Mouse (Mus musculus) spleen, adult 2 months (tissue): ENCODE results near the gene Myocd.

Experiments
- CTCF ChIP-seq: fragments of 200-500 bp; IDR thresholded peaks from 2 replicates; pipeline ENCODE4 v1.5.1; 2011; ENCODE audit warnings: mild to moderate bottlenecking, inconsistent platforms; ENCODE audit not compliant: insufficient read depth, insufficient read length, insufficient replicate concordance; ENCODE audit errors: extremely low read depth
- POLR2A ChIP-seq: fragments of 200-500 bp; IDR thresholded peaks from 2 replicates; pipeline ENCODE4 v1.6.1; 2011; ENCODE audit warnings: low read depth, low read length, inconsistent platforms

GRCm38 (mm10) chr11:65214954-65215629 lies 54.7 kb downstream of the Myocd start:
- TF ChIP-seq POLR2A (no peak), CTCF (no peak)
